Mouse (Mus musculus) retina, embryonic 14.5 days (tissue): ENCODE measurements around the gene Lrrc27.

Experiments used
- DNase-seq: peaks from one replicate; pipeline ENCODE4 v3.0.0-alpha.2; 2015; ENCODE audit warnings: low spot score

Lrrc27 gene

DNA sequence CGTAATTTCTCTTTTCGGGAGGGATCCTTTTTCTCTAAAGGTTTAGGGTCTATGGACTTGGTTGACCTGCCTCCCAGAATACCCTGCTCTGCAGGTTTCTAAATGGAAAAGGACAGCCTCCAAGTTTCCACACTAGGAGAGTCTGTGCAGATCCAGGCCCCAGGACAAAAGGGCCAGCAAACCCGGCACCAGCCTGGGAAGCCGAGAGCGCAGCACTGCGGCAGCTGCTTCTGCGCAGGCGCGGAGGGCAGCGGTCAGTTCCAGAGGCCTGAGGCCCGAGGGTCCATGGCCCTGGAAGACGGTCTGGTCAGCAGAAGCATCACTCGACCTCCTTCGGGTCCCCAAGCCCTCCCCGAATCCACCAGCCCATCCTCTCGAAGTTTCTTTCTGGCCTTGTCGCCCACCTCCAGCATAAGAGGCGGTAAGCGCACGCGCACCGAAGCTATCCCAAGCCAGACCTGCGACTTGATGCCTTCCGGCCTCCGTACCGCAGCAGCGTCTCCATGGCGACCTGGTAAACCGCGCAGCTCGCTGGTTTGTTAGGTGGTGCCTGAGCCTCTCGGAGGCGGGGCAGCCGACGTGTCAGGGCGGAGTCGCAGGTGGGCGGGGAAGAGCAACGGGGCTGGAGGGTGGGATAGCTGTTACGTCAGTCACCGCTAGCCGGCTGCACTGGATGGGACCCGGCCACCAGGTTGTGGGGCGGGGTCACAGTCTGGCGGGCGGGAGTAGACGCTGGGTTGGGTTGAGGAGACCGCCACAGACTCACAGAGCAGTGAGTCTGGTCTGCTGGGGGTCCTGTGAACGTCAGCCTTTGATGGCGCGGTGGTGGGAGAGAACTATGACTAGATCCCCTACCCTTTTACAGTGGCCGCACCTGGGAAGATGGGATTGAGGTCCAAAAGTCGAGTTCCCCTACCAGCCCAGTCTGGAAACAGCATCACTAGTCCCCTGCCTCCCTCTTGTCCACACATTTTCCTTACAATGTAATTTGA, at the start of gene Lrrc27, which contains the start of gene Stk32c:
Gene Lrrc27, plus strand, starts transcription at position 235 of the 992 bp plus-strand sequence.
Gene Stk32c, minus strand, starts transcription at position 554 of the 992 bp plus-strand sequence.
- peak; percentile 97 for DNase-seq

DNA sequence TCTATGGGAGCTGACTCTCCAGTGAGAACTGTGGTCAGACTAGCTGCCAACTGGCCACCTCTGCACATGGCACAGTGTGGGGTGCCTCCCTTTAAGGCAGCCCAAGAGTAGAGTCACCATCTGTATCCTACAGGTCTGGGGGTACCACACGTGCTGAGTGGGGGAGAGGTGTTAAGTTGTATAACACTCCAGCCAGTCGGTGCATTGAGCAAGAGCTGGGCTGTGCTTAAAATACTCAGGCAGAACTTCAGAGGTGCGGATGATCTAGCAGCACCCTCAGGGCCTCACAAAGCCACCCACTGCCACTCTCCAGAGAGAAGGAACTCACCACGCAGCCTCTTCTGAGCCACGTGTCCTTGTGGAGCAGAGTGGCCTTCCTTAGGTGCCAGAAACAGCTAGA, 48.4 kb upstream of the Lrrc27 start:
- DNase-seq = no peak

GRCm38 (mm10) chr7:139169143-139169542, 43.6 kb upstream of the Lrrc27 start:
- no peak for DNase-seq

GRCm38 (mm10) chr7:139179299-139179698, 33.5 kb upstream of the Lrrc27 start:
- DNase-seq = no peak

GRCm38 (mm10) chr7:139180058-139180457, 32.7 kb upstream of the Lrrc27 start:
- no peak for DNase-seq

DNA sequence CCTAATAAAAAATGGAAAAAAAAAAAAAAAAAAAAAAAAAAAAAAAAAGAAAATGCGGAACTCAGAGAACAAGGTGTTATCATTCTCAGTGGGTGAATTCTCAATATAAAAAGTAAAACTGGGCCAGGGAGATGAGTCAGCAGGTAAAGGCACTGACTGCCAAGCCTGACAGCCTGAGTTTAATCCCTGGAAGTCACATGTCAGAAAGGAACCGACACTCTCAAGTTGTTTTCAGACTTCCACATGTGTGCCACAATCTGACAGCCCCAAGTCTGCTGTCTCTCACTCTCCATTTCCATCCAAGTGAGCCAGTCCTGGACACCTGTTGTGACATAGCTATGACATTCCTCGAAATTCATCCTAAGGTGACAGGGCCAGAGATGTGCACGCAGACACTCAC, 28.4 kb upstream of the Lrrc27 start:
- DNase-seq = no peak

DNA sequence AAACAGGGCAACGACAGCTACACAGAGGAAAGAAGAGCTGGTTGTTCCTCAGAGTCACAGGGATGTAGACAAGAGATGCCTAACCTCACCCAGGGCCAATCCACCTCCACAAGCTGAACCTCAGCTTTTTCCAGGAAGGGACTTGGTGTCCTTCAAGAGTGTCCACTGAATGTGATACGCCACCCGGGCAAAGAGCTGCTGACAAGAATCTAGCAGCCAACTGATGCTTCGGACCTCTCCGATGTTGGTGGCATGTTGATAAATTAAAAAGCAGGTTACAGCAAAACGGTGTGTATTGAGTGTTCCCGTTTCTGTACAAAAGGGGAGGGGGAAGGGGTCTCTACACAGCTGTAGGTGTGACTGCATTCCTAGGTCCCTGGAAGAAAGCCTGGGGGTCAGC, 27.9 kb upstream of the Lrrc27 start:
- DNase-seq = no peak

DNA sequence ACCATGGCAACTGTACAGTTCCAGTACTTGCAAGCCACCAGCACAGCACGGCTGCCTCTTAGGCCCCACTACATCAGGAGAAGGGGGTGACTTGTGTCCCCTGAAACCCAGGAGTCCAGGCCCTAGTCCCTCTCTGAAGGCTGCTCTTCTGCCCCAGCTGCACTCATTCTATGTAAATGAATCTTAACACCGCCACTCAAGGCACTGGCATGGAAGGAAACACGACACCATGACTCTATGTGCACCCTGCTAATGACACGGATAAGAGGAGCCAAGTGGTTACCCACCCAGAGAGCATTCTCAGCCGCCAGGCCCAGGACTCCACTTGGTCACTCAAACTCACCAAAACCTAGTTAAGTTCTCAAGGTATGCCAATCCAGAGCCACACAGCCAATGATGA, 26.8 kb upstream of the Lrrc27 start:
- DNase-seq = no peak

- no peak for DNase-seq
Observed at GRCm38 (mm10) chr7:139186436-139186835, 26.4 kb upstream of the Lrrc27 start.

GRCm38 (mm10) chr7:139187277-139187676, 25.5 kb upstream of the Lrrc27 start:
- DNase-seq = no peak

DNA sequence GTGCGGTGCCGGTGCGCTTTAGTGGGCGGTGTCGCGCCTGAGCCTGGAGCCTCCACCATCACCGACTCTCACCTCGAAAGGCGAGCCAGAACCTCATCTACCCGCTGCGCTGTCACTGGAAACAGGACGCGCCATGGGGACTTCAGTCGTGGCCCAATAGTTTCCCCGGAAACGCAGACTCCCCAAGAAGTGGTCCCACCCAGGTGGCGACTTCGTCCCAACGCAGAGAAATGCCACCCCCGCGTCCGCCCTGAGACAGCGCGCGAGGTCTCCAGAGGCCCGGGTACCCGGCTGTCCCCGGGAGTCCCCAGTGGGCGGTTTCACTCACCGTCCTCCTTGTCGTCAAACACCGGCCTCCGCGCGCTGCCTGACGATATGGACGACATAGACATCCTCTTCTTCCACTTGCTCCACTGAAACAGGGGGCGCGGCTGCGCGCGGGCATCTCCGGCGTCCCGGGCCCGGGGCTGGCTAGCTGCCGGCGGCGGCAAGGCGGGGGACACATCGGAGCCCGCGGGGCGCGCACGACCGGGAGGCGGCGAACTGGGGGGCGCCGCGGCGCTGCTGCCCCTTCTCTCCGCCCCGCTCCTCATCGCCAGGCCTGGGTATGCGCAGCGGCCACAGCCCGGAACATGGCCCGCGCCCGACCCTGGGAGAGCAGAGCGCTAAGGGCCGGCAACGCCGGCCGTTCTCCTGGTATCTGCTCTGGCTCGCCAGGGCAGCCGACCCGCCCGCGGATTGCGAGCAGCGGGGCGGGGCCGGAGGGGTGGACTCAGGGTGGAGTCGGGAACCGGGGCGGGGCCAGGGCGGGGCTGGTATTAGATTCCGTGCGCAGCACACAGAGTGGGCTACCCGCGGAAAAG, 24.8 kb upstream of the Lrrc27 start:
- DNase-seq = peak; percentile 86

GRCm38 (mm10) chr7:139188634-139189207, 24.1 kb upstream of the Lrrc27 start:
- DNase-seq = peak; percentile 74

- no peak for DNase-seq
Observed at GRCm38 (mm10) chr7:139190616-139191015, 22.2 kb upstream of the Lrrc27 start.

DNA sequence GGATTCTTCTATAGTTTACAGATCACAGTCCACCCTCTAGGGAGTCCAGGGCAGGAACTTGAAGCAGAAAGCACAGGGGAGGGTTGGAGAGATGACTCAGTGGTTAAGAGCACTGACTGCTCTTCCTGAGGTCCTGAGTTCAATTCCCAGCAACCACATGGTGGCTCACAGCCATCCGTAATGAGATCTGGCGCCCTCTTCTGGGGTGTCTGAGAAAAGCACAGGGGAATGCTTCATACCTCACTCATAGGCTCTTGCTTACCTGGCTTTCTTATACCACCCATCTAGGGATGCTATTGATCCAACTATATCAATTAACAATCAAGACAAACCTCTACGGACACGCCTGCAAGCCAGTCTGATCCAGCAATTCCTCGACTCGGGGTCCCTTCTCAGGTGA, 21.2 kb upstream of the Lrrc27 start:
- DNase-seq = no peak

- DNase-seq = no peak
Observed at GRCm38 (mm10) chr7:139197022-139197421, 15.8 kb upstream of the Lrrc27 start.

DNA sequence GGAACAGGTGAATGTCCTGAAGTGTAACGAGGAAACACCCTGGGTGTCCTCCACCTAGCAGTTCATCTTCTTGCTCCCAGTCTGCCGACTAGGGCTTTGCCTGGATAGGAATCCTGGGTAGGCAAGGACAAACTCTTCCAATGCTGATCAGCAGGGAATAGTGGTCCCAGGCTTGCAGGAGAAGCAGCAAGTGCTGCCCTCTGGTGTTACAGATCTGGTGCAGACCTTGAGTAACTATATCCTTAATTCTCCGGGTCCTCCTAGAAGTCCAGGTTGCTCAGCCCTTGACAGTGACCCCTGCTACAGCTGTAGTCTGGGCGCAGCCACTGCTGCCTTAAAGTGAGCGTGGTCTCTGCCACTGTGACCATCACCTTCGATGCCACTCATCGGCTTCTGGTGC, 12.7 kb upstream of the Lrrc27 start:
- DNase-seq = peak; percentile 87

DNA sequence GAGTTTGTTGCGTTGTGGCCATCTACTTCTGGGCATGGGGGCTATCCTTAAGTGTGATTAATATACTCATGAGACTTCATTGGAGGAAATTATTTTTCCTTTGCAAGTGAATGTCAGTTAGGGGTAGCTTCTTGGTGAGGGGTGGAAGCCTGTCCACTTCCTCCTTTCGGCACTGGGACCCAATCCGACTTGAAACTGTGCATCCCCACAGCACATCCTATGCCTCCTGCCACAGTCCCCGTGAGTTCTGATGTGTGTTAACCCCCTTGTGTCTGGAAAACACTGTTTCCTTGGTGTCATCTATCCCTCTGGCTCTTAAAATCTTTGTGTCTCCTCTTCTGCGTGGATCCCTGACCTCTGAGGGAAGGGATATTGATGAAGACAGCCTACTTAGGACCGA, 11.6 kb upstream of the Lrrc27 start:
- DNase-seq = no peak

- peak; percentile 87 for DNase-seq
Observed at GRCm38 (mm10) chr7:139208023-139208772, 4.6 kb upstream of the Lrrc27 start.

DNA sequence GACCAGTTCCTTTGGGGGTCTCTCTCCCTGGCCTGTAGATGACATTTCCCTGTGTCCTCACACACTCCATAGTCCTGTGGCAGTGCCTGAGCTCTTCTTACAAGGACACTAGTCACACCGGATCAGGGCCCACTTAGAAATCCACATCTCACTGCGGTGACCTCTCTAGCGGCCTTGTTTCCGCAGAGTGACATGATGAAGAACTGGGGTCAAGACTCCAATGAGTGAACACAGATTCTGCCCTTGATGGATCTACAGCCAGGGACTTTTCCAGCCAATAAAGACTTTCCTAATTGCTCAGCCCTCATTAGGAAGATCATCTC, 4.1 kb upstream of the Lrrc27 start:
- no peak for DNase-seq

- DNase-seq = no peak
Observed at GRCm38 (mm10) chr7:139211761-139212160, 1.0 kb upstream of the Lrrc27 start.

DNA sequence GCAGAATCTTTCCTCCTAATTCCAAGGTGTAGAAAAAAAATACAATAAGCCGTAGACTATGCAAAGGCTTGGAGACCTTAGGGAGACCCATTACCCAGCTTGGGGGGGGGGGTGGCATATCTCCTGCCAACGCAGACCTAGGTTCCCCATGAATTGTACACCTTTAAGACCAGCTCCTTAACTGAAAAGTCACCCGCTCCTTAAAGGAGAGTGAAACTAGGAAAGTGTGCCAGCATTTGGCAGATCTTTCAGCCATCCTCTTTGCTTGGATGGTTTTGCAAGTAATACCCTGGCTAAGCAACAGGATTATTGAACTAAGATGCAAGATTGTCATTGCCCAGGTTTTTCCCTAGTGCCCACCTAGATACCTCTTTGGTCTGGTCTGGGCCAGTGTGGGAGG, 963 bp downstream of the Lrrc27 start:
- DNase-seq = no peak

- DNase-seq = no peak
Observed at GRCm38 (mm10) chr7:139214160-139214559, 1.4 kb downstream of the Lrrc27 start.
